Mouse (Mus musculus) right cerebral cortex, postnatal 10 days (tissue): ENCODE data around the gene Tmem255b.

ENCODE experiments used
- DNase-seq, 2 experiments: peaks; one replicate each; pipeline ENCODE4 v3.0.0; 2021; ENCODE audit warnings: low spot score in 2 of 2

The Tmem255b gene

GRCm38 (mm10) chr8:13434889-13435288 is at the start of gene Tmem255b:
TSS of gene Tmem255b (plus strand) at chr8:13435189.
- DNase-seq = no peak

- DNase-seq = no peak
Measured at GRCm38 (mm10) chr8:13386366-13386765, 48.6 kb upstream of the Tmem255b start.

GRCm38 (mm10) chr8:13387728-13388127 is 47.3 kb upstream of the Tmem255b start:
- no peak for DNase-seq

- no peak for DNase-seq
Measured at GRCm38 (mm10) chr8:13388744-13389143, 46.2 kb upstream of the Tmem255b start.

- no peak for DNase-seq
Measured at GRCm38 (mm10) chr8:13393869-13394268, 41.1 kb upstream of the Tmem255b start.

GRCm38 (mm10) chr8:13396725-13397124 is 38.3 kb upstream of the Tmem255b start, which contains the start of gene Atp4b:
TSS of gene Atp4b (minus strand) at chr8:13396825.
- no peak for DNase-seq

- DNase-seq = no peak
Measured at GRCm38 (mm10) chr8:13403517-13403916, 31.5 kb upstream of the Tmem255b start.

GRCm38 (mm10) chr8:13404666-13405131 is 30.3 kb upstream of the Tmem255b start, which contains the start of gene Grk1:
TSS of gene Grk1 (plus strand) at chr8:13405081.
- no peak for DNase-seq

- no peak for DNase-seq
Measured at GRCm38 (mm10) chr8:13406011-13406410, 29.0 kb upstream of the Tmem255b start.

GRCm38 (mm10) chr8:13411597-13411996 is 23.4 kb upstream of the Tmem255b start:
- DNase-seq = peak; percentile 66 to 82

GRCm38 (mm10) chr8:13412891-13413558 is 22.0 kb upstream of the Tmem255b start:
- DNase-seq = peak; percentile 45 to 78

GRCm38 (mm10) chr8:13413823-13414390 is 21.1 kb upstream of the Tmem255b start:
- DNase-seq = no peak

- DNase-seq = no peak
Measured at GRCm38 (mm10) chr8:13415879-13416278, 19.1 kb upstream of the Tmem255b start.

GRCm38 (mm10) chr8:13419111-13419639 is 15.8 kb upstream of the Tmem255b start:
- DNase-seq = no peak

GRCm38 (mm10) chr8:13420970-13421369 is 14.0 kb upstream of the Tmem255b start:
- DNase-seq = peak; percentile 57 to 58

- DNase-seq = no peak
Measured at GRCm38 (mm10) chr8:13427351-13427750, 7.6 kb upstream of the Tmem255b start.

GRCm38 (mm10) chr8:13428156-13428555 is 6.8 kb upstream of the Tmem255b start:
- DNase-seq = no peak

- peak; percentile 50 to 56 for DNase-seq
Measured at GRCm38 (mm10) chr8:13430412-13430811, 4.6 kb upstream of the Tmem255b start.

GRCm38 (mm10) chr8:13430866-13431265 is 4.1 kb upstream of the Tmem255b start:
- no peak for DNase-seq

- no peak for DNase-seq
Measured at GRCm38 (mm10) chr8:13433130-13433529, 1.9 kb upstream of the Tmem255b start.

GRCm38 (mm10) chr8:13436052-13436451 is 1.1 kb downstream of the Tmem255b start:
- no peak for DNase-seq

GRCm38 (mm10) chr8:13437531-13437930 is 2.5 kb downstream of the Tmem255b start:
- DNase-seq = no peak

GRCm38 (mm10) chr8:13442152-13442551 is 7.2 kb downstream of the Tmem255b start:
- DNase-seq = no peak
